Mouse (Mus musculus) myocyte (in vitro differentiated cells): Measurements from ENCODE around the gene Iltifb. TPM values are rescaled to one million over a fixed set of nuclear protein-coding genes. Genes with fewer than 3 reads are reported as not detected.
"Not testable (repeated sequence)": the region's sequence is repeated elsewhere in the genome, so short reads cannot be mapped to it uniquely, and the experiment has no call there.

ENCODE experiments used
- H3K27me3 ChIP-seq: one replicate; pipeline ENCODE4 v1.6.1; 2011; ENCODE audit not compliant: control insufficient read depth, insufficient read depth, insufficient read length
- H3K36me3 ChIP-seq: one replicate; pipeline ENCODE4 v1.6.1; 2011; ENCODE audit not compliant: control insufficient read depth, insufficient read depth
- H3K4me2 ChIP-seq: one replicate; pipeline ENCODE4 v1.6.1; 2011; ENCODE audit warnings: low read depth, control low read depth
- H3K4me3 ChIP-seq: one replicate; pipeline ENCODE4 v1.5.1; 2011; ENCODE audit warnings: mild to moderate bottlenecking, control low read depth, moderate library complexity
- H3K79me2 ChIP-seq: one replicate; pipeline ENCODE4 v1.6.1; 2011; ENCODE audit not compliant: control insufficient read depth, insufficient read depth
- H3ac ChIP-seq: one replicate; pipeline ENCODE4 v1.6.1; 2011; ENCODE audit not compliant: control insufficient read depth, insufficient read length
- CEBPB ChIP-seq: IDR thresholded peaks from 2 replicates; pipeline ENCODE4 v1.6.1; 2011; ENCODE audit warnings: mild to moderate bottlenecking, moderate library complexity; ENCODE audit not compliant: poor library complexity, insufficient read depth, severe bottlenecking
- E2F4 ChIP-seq: IDR thresholded peaks from one replicate; pipeline ENCODE4 v1.6.1; 2011; ENCODE audit warnings: mild to moderate bottlenecking, control low read depth, moderate library complexity; ENCODE audit not compliant: insufficient read depth
- MAX ChIP-seq: IDR thresholded peaks from one replicate; pipeline ENCODE4 v1.6.1; 2011; ENCODE audit warnings: low read depth, mild to moderate bottlenecking, control low read depth
- MYOD1 ChIP-seq, 3 experiments: IDR thresholded peaks; one replicate each; pipeline ENCODE4 v1.6.1; 2011; ENCODE audit warnings: control low read depth in 2 of 3, low read depth in 2 of 3, mild to moderate bottlenecking in 2 of 3, moderate library complexity in 1 of 3; ENCODE audit not compliant: insufficient read length in 2 of 3, control insufficient read depth in 1 of 3
- MYOG ChIP-seq, 3 experiments: IDR thresholded peaks; one replicate each; pipeline ENCODE4 v1.6.1; 2011; ENCODE audit warnings: control low read depth in 2 of 3, low read depth in 2 of 3, mild to moderate bottlenecking in 2 of 3; ENCODE audit not compliant: insufficient read length in 2 of 3, control insufficient read depth in 1 of 3, insufficient read depth in 1 of 3
- POLR2A ChIP-seq: IDR thresholded peaks from one replicate; pipeline ENCODE4 v1.6.1; 2011; ENCODE audit warnings: low read depth, mild to moderate bottlenecking, control low read depth, moderate library complexity; ENCODE audit not compliant: insufficient read length
- POLR2AphosphoS2 ChIP-seq: IDR thresholded peaks from one replicate; pipeline ENCODE4 v1.6.1; 2011; ENCODE audit warnings: low read depth, control low read depth; ENCODE audit not compliant: insufficient read length
- REST ChIP-seq: IDR thresholded peaks from one replicate; pipeline ENCODE4 v1.6.1; 2011; ENCODE audit warnings: mild to moderate bottlenecking, control low read depth, moderate library complexity; ENCODE audit not compliant: insufficient read depth, insufficient read length
- SRF ChIP-seq: IDR thresholded peaks from one replicate; pipeline ENCODE4 v1.6.1; 2011; ENCODE audit warnings: low read depth; ENCODE audit not compliant: control insufficient read depth, insufficient read length
- TCF12 ChIP-seq: IDR thresholded peaks from one replicate; pipeline ENCODE4 v1.6.1; 2011; ENCODE audit warnings: mild to moderate bottlenecking, control low read depth; ENCODE audit not compliant: poor library complexity, insufficient read depth, severe bottlenecking
- TCF3 ChIP-seq: IDR thresholded peaks from one replicate; pipeline ENCODE4 v1.6.1; 2011; ENCODE audit warnings: low read depth, control low read depth; ENCODE audit not compliant: insufficient read length
- USF1 ChIP-seq: IDR thresholded peaks from one replicate; pipeline ENCODE4 v1.6.1; 2011; ENCODE audit warnings: low read depth, mild to moderate bottlenecking, control low read depth, moderate library complexity
- polyA plus RNA-seq: library from polyadenylated mRNA; unstranded; fragments of >200 nt; fragmentation: generic; extraction: Trizol; gene quantifications from one replicate; pipeline ENCODE4 v1.2.1, GENCODE M21; 2012; ENCODE audit warnings: missing spikeins

Iltifb gene
- not detected for polyA plus RNA-seq

GRCm38 (mm10) chr10:118294938-118295337, at the start of gene Iltifb:
Gene Iltifb (minus strand): TSS chr10:118295038.
- Histone ChIP-seq H3K36me3 (no peaks in the 10 kb centered on the region), H3ac (no peak within 1 kb of the TSS), H3K79me2 (no peaks in the 10 kb centered on the region), H3K4me2 (no peak within 1 kb of the TSS), H3K4me3 (no peak within 1 kb of the TSS), H3K27me3 (no peaks in the 10 kb centered on the region)
- TF ChIP-seq USF1, result no peak
- TF ChIP-seq MYOD1 (IDR thresholded peaks at IDR 0.05; ENCODE audit: control insufficient read depth in 1 of 3, insufficient read length in 2 of 3, low read depth in 2 of 3), result no peak
- no peak for TF ChIP-seq E2F4
- no peak for TF ChIP-seq CEBPB
- TF ChIP-seq SRF, result no peak
- no peak for TF ChIP-seq TCF12
- TF ChIP-seq MYOG (IDR thresholded peaks at IDR 0.05; ENCODE audit: control insufficient read depth in 1 of 3, insufficient read depth in 1 of 3, insufficient read length in 2 of 3, low read depth in 2 of 3), result no peak
- no peak for TF ChIP-seq REST
- no peak for TF ChIP-seq MAX
- no peak for TF ChIP-seq TCF3

- H3K79me2 ChIP-seq, H3K4me3 ChIP-seq: not testable (repeated sequence)
Measured at GRCm38 (mm10) chr10:118343155-118343554, 48.3 kb upstream of the Iltifb start, which contains the start of gene Gm9046. Gene Gm9046 (minus strand): TSS chr10:118343255.

GRCm38 (mm10) chr10:118337731-118338130, 42.9 kb upstream of the Iltifb start, which contains the start of gene Gm9045:
Gene Gm9045 (minus strand): TSS chr10:118337831.
- not testable (repeated sequence) for H3K4me2 ChIP-seq, H3K27me3 ChIP-seq, H3K4me3 ChIP-seq, H3K79me2 ChIP-seq, H3ac ChIP-seq, H3K36me3 ChIP-seq

More at GRCm38 (mm10) chr10:118343155-118343554, 48.3 kb upstream of the Iltifb start, which contains the start of gene Gm9046:
- not testable (repeated sequence) for H3K4me2 ChIP-seq, H3K36me3 ChIP-seq, H3K27me3 ChIP-seq, H3ac ChIP-seq

GRCm38 (mm10) chr10:118332308-118332707, 37.5 kb upstream of the Iltifb start, which contains the start of gene Gm9044:
Gene Gm9044 (minus strand): TSS chr10:118332408.
- not testable (repeated sequence) for H3K36me3 ChIP-seq, H3K79me2 ChIP-seq, H3K4me2 ChIP-seq, H3K4me3 ChIP-seq, H3K27me3 ChIP-seq, H3ac ChIP-seq

GRCm38 (mm10) chr10:118326869-118327268, 32.0 kb upstream of the Iltifb start, which contains the start of gene Gm9040:
Gene Gm9040 (minus strand): TSS chr10:118326969.
- not testable (repeated sequence) for H3K4me2 ChIP-seq, H3K36me3 ChIP-seq, H3ac ChIP-seq, H3K4me3 ChIP-seq, H3K27me3 ChIP-seq, H3K79me2 ChIP-seq

GRCm38 (mm10) chr10:118319024-118319423, 24.2 kb upstream of the Iltifb start:
- no peak overlapping the region for H3K4me2 ChIP-seq
- no peaks in the 10 kb centered on the region for H3K79me2 ChIP-seq
- no peak for TF ChIP-seq TCF12
- no peak for TF ChIP-seq MAX
- no peak for TF ChIP-seq USF1
- TF ChIP-seq TCF3, result no peak
- TF ChIP-seq REST, result no peak
- no peak for TF ChIP-seq POLR2AphosphoS2
- no peak for TF ChIP-seq MYOD1 (IDR thresholded peaks at IDR 0.05; ENCODE audit: control insufficient read depth in 1 of 3, insufficient read length in 2 of 3, low read depth in 2 of 3)
- TF ChIP-seq E2F4, result no peak
- TF ChIP-seq CEBPB, result no peak
- TF ChIP-seq MYOG (IDR thresholded peaks at IDR 0.05; ENCODE audit: control insufficient read depth in 1 of 3, insufficient read depth in 1 of 3, insufficient read length in 2 of 3, low read depth in 2 of 3), result no peak
- TF ChIP-seq POLR2A, result no peak
- no peak for TF ChIP-seq SRF
- no peaks in the 10 kb centered on the region for H3K27me3 ChIP-seq
- no peak overlapping the region for H3ac ChIP-seq
- H3K4me3 ChIP-seq, result no peak overlapping the region
- no peaks in the 10 kb centered on the region for H3K36me3 ChIP-seq

- H3ac ChIP-seq, H3K36me3 ChIP-seq, H3K79me2 ChIP-seq, H3K27me3 ChIP-seq, H3K4me2 ChIP-seq, H3K4me3 ChIP-seq: not testable (repeated sequence)
Measured at GRCm38 (mm10) chr10:118302133-118302532, 7.3 kb upstream of the Iltifb start.

- H3K4me2 ChIP-seq, H3K36me3 ChIP-seq: not testable (repeated sequence)
Measured at GRCm38 (mm10) chr10:118283016-118283415, 11.8 kb downstream of the Iltifb start.

GRCm38 (mm10) chr10:118282565-118282964, 12.3 kb downstream of the Iltifb start:
- not testable (repeated sequence) for H3ac ChIP-seq

More at GRCm38 (mm10) chr10:118283016-118283415, 11.8 kb downstream of the Iltifb start:
- H3K27me3 ChIP-seq, H3K79me2 ChIP-seq, H3K4me3 ChIP-seq, H3ac ChIP-seq: not testable (repeated sequence)

GRCm38 (mm10) chr10:118278069-118278468, 16.8 kb downstream of the Iltifb start:
- H3K4me3 ChIP-seq, H3K27me3 ChIP-seq, H3K79me2 ChIP-seq, H3K4me2 ChIP-seq, H3K36me3 ChIP-seq, H3ac ChIP-seq: not testable (repeated sequence)

More at GRCm38 (mm10) chr10:118282565-118282964, 12.3 kb downstream of the Iltifb start:
- H3K4me3 ChIP-seq, H3K27me3 ChIP-seq, H3K36me3 ChIP-seq, H3K79me2 ChIP-seq, H3K4me2 ChIP-seq: not testable (repeated sequence)
